Mouse (Mus musculus) cerebellum, adult 2 months (tissue): ENCODE data around the gene Parp6.

ENCODE experiments used
- CTCF ChIP-seq: fragments of 200-500 bp; IDR thresholded peaks from 2 replicates; pipeline ENCODE4 v1.5.1; 2011; ENCODE audit warnings: low read depth, mild to moderate bottlenecking, control low read depth, low read length, moderate library complexity, borderline replicate concordance; ENCODE audit not compliant: insufficient read depth
- POLR2A ChIP-seq: fragments of 200-500 bp; IDR thresholded peaks from 2 replicates; pipeline ENCODE4 v1.6.1; 2011; ENCODE audit warnings: low read length, control low read depth, borderline replicate concordance; ENCODE audit not compliant: insufficient read depth

GRCm38 (mm10) chr9:59654450-59654983, 37.4 kb downstream of the Parp6 start:
- no peak for TF ChIP-seq CTCF
- TF ChIP-seq POLR2A: no peak
